ENCODE assay signal across 8 mouse cellular contexts in genomic region chr7:73540202-73541078, GRCm38 (mm10). TPM values are rescaled to one million over a fixed set of nuclear protein-coding genes. Genes with fewer than 3 reads are reported as not detected.
DNase-seq lines count a peak whose midpoint lies in the region; ATAC-seq and TF ChIP-seq lines count a peak whose summit lies in the region.

No protein-coding gene starts in this region.

- peak overlapping the region; percentile 63 for H3K4me2 ChIP-seq in hindbrain, embryonic 16.5 days (ENCODE audit: low read length)

- H3K27ac ChIP-seq in left cerebral cortex, adult 2 months: peak overlapping the region; percentile 96
- H3K27ac ChIP-seq in hindbrain, embryonic 16.5 days (ENCODE audit: low read depth, low read length): peak overlapping the region; percentile 60

- 1% methylated on average over 12 of the region's 12 CpGs for WGBS in hindbrain, embryonic 16.5 days

- no peaks in the 10 kb centered on the region for H3K27me3 ChIP-seq in hindbrain, embryonic 16.5 days (replicated peaks; ENCODE audit: control insufficient read depth, insufficient read depth, low read length)

- no peak for TF ChIP-seq CTCF in left cerebral cortex, adult 2 months (IDR thresholded peaks at IDR 0.05)

- H3K4me1 ChIP-seq in hindbrain, embryonic 16.5 days (ENCODE audit: control insufficient read depth, insufficient read depth, low read depth, low read length): peaks cover 18% of the 10 kb centered on the region

- ATAC-seq in hindbrain, embryonic 16.5 days: no peak

- DNase-seq in left cerebral cortex, adult 2 months (ENCODE audit: extremely low spot score in 1 of 2, low spot score in 2 of 2): no peak
- DNase-seq in left cerebral cortex, adult 8-10 months (ENCODE audit: low spot score in 2 of 2): no peak
- peak; percentile 57 for DNase-seq in c-Kit-negative CD71-positive TER-119-positive erythroid progenitor cells, embryonic 14.5 days (ENCODE audit: low read depth, low spot score)
- DNase-seq in naive thymus-derived CD4-positive, alpha-beta T cell, adult 2 months (ENCODE audit: low read depth): peak; percentile 72
- no peak for DNase-seq in thymus, adult 18-20 months
- no peak for DNase-seq in adrenal gland, postnatal 4 days (ENCODE audit: low spot score in 2 of 2)
- no peak for DNase-seq in cerebellum, adult 11 months

- no peaks in the 10 kb centered on the region for H3K9me3 ChIP-seq in hindbrain, embryonic 16.5 days (ENCODE audit: control insufficient read depth, low read length)

- intact Hi-C loops in left cerebral cortex, adult 2 months (cut with DNase I): no loop called here

- H3K36me3 ChIP-seq in hindbrain, embryonic 16.5 days (ENCODE audit: control insufficient read depth, insufficient read depth, low read length): no peaks in the 10 kb centered on the region

- H3K4me3 ChIP-seq in left cerebral cortex, adult 2 months: peak overlapping the region; percentile 77
- H3K4me3 ChIP-seq in hindbrain, embryonic 16.5 days (ENCODE audit: low read length): peak overlapping the region; percentile 52

- H3K9ac ChIP-seq in hindbrain, embryonic 16.5 days (ENCODE audit: low read depth, low read length): peak overlapping the region; percentile 66

RNA-seq across cellular contexts. Expression of gene Chd2, which starts 1.2 kb away (rescaled TPM):
- total RNA-seq in left cerebral cortex, adult 2 months (2021): 10 to 100 TPM; 57.4 to 60.3 TPM
- total RNA-seq in left cerebral cortex, adult 8-10 months (2022): 10 to 100 TPM; 45.2 to 57.4 (median 48.6) TPM
- polyA plus RNA-seq in hindbrain, embryonic 16.5 days (2015; fragmentation: Nextera tagmentation; extraction: Ambion mirVana): 34.0 and 35.3 TPM in 2 replicates
- 10 to 100 TPM; 63.5 to 69.1 TPM for total RNA-seq in adrenal gland, postnatal 4 days (2021)

Comparison
In these comparisons a context has a peak if more than half of its experiments do, and no peak if none do; other contexts are left out.
1. DNase-seq: peak in c-Kit-negative CD71-positive TER-119-positive erythroid progenitor cells, embryonic 14.5 days (single experiment) and naive thymus-derived CD4-positive, alpha-beta T cell, adult 2 months (single experiment); none in left cerebral cortex, adult 2 months (0 of 2), left cerebral cortex, adult 8-10 months (0 of 2), thymus, adult 18-20 months (0 of 2), adrenal gland, postnatal 4 days (0 of 2) and cerebellum, adult 11 months (single experiment).